Mouse (Mus musculus): ENCODE measurements at regions not wholly inside any gene's neighbourhood (a gene's known extent, or its start where the extent isn't known, plus 50 kb on each side); places are given as distances from the start of the nearest gene placed in this dataset.

- intact Hi-C loops (cut with DNase I): no loop called here
- Histone ChIP-seq H3K27ac (no peak overlapping the region), H3K4me3 (no peak overlapping the region)
- DNase-seq (ENCODE audit: extremely low spot score in 1 of 2, low spot score in 2 of 2): peak in 1 of 2 experiments; percentile 10
- TF ChIP-seq CTCF (IDR thresholded peaks at IDR 0.05): no peak
Observed at GRCm38 (mm10) chr1:27062311-27062710, 375.1 kb upstream of the 4931408C20Rik start.

Measured in left cerebral cortex, adult 2 months (tissue).